Mouse (Mus musculus) forebrain, embryonic 14.5 days (tissue): ENCODE measurements around the gene Pdlim5. TPM values are rescaled to one million over a fixed set of nuclear protein-coding genes. Genes with fewer than 3 reads are reported as not detected.

Experiments used
- ATAC-seq: fragments of 200-750 bp; cut with Nextera tagmentation; 2 replicates; pipeline ENCODE4 v1.8.0; 2017; ENCODE audit warnings: mild to moderate bottlenecking, moderate library complexity
- DNase-seq: peaks from one replicate; pipeline ENCODE4 v3.0.0-alpha.2; 2015; ENCODE audit warnings: low spot score
- H3K27ac ChIP-seq: fragments of 300-500 bp; sonication (generic); 2 replicates; pipeline ENCODE4 v1.5.1; 2014; ENCODE audit warnings: low read depth, mild to moderate bottlenecking, control low read depth, low read length, moderate library complexity
- H3K27me3 ChIP-seq: fragments of 300-500 bp; sonication (generic); replicated peaks from 2 replicates; pipeline ENCODE4 v1.6.1; 2014; ENCODE audit warnings: low read length, control low read depth, mixed read lengths; ENCODE audit not compliant: control insufficient read depth, insufficient read depth
- H3K36me3 ChIP-seq: fragments of 300-500 bp; sonication (generic); 2 replicates; pipeline ENCODE4 v1.6.1; 2014; ENCODE audit warnings: low read length, control low read depth; ENCODE audit not compliant: control insufficient read depth, insufficient read depth
- H3K4me1 ChIP-seq: fragments of 300-500 bp; sonication (generic); 2 replicates; pipeline ENCODE4 v1.6.1; 2014; ENCODE audit warnings: antibody characterized with exemption, low read length, control low read depth; ENCODE audit not compliant: control insufficient read depth, insufficient read depth
- H3K4me2 ChIP-seq: fragments of 300-500 bp; sonication (generic); 2 replicates; pipeline ENCODE4 v1.6.1; 2014; ENCODE audit warnings: mild to moderate bottlenecking, control low read depth, low read length
- H3K4me3 ChIP-seq: fragments of 300-500 bp; sonication (generic); 2 replicates; pipeline ENCODE4 v1.5.1; 2014; ENCODE audit warnings: low read depth, low read length, control low read depth
- H3K9ac ChIP-seq: fragments of 300-500 bp; sonication (generic); 2 replicates; pipeline ENCODE4 v1.6.1; 2014; ENCODE audit warnings: mild to moderate bottlenecking, low read length, control low read depth, moderate library complexity
- H3K9me3 ChIP-seq: fragments of 300-500 bp; sonication (generic); replicated peaks from 2 replicates; pipeline ENCODE4 v1.6.1; 2016; ENCODE audit warnings: low read length, control low read depth, mixed read lengths; ENCODE audit not compliant: control insufficient read depth
- WGBS: fragments of 180-500 bp; shearing (Covaris S2); extraction: QIAGEN DNeasy Blood & Tissue Kit; methylation state at CpG from one replicate; pipeline ENCODE4 v1.1.7; 2014; 5-methylcytosine and 5-hydroxymethylcytosine counted together
- polyA plus RNA-seq: library from polyadenylated mRNA; unstranded; fragments of >200 nt; fragmentation: Nextera tagmentation; extraction: Ambion mirVana; gene quantifications from 2 replicates; pipeline ENCODE4 v1.2.1, GENCODE M21; 2014

Pdlim5 gene
- polyA plus RNA-seq, 1 experiment from 2014 or later, result 14.3 TPM

DNA sequence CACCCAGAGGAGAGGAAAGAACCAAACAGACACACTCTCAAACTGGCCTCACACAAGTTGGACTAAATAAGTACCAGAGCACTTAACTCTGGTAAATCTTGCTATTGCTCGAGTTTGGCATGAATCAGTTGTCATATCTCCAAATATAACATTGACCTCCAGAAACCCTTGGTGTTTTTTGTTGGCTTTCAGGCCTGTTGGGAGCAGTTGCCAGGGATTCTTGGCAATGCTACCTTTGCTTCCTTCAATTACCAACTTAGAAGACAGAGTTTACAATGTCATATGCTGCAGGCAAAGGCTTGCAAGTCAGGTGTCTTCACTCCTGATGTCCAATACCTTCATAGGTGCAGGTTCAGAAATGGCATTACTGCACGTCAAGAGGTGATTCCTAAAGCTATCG is 26.0 kb upstream of the Pdlim5 start:
- Histone ChIP-seq H3K4me3 (no peak overlapping the region), H3K27ac (no peak overlapping the region), H3K4me2 (no peak overlapping the region), H3K4me1 (no peaks in the 10 kb centered on the region; the same call in 1 of the 2 replicates), H3K9me3 (no peaks in the 10 kb centered on the region), H3K27me3 (no peaks in the 10 kb centered on the region), H3K9ac (no peak overlapping the region), H3K36me3 (no peaks in the 10 kb centered on the region)
- ATAC-seq, result no peak
- DNase-seq, result no peak
- WGBS, result 88% methylated on average over 3 of the region's 3 CpGs

GRCm38 (mm10) chr3:142417996-142418395 is 22.5 kb upstream of the Pdlim5 start:
- no peak overlapping the region for H3K27ac ChIP-seq
- no peaks in the 10 kb centered on the region for H3K36me3 ChIP-seq
- H3K4me3 ChIP-seq, result no peak overlapping the region
- H3K4me1 ChIP-seq, result no peaks in the 10 kb centered on the region; the same call in 1 of the 2 replicates
- 75% methylated on average over 3 of the region's 3 CpGs for WGBS
- ATAC-seq (no peak), DNase-seq (no peak)
- H3K4me2 ChIP-seq, result no peak overlapping the region
- no peaks in the 10 kb centered on the region for H3K27me3 ChIP-seq
- no peaks in the 10 kb centered on the region for H3K9me3 ChIP-seq
- no peak overlapping the region for H3K9ac ChIP-seq

DNA sequence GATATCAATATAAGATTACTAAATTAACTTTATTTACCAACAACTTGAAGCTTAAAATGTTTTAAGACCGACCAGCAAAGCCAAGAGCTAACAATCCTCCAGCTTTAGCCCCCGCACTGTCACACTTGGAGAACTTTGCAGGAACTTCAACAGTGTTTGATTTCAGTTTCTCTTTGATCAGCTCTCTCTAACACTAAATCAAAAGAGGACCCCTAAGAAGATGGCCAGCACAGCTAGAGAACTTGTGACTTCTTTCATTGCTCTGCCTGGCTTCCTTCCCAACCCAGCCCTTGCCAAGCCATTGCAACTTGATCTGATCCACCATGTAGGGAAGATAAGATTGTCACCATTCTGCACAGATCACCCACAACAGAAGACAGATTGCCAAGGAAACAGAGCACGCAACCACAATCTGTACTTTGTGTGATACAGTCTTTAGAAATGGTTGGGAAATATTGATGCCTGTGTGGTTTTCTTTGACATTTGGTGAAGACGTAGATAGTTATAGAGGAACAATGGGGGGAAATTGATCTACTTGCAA is 17.9 kb upstream of the Pdlim5 start:
- ATAC-seq (no peak), DNase-seq (no peak)
- H3K9ac ChIP-seq, result no peak overlapping the region
- no peak overlapping the region for H3K27ac ChIP-seq
- no peak overlapping the region for H3K4me3 ChIP-seq
- no peaks in the 10 kb centered on the region for H3K27me3 ChIP-seq
- H3K4me2 ChIP-seq, result no peak overlapping the region
- no peaks in the 10 kb centered on the region for H3K4me1 ChIP-seq
- no peaks in the 10 kb centered on the region for H3K9me3 ChIP-seq
- WGBS, result 89% methylated on average over 4 of the region's 4 CpGs
- H3K36me3 ChIP-seq, result no peaks in the 10 kb centered on the region

DNA sequence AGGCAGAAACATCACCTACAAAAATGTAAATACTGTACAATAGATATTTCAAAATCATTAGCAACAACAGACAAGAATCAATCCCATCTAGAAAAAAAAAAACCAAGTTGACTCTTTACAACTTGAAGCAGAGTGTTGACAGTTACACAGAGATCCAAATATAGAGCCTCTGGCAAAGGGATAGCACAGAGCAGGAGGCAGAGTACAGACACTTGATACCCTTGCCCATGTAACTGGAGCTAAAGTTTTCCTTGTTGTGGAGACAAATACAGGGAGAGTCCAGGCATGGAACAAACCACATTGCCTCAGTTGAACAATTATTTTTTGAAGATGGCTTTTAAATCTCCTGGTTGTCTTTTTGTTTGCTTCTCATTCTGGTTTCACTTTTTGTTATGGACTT is 15.4 kb upstream of the Pdlim5 start:
- no peak overlapping the region for H3K4me3 ChIP-seq

DNA sequence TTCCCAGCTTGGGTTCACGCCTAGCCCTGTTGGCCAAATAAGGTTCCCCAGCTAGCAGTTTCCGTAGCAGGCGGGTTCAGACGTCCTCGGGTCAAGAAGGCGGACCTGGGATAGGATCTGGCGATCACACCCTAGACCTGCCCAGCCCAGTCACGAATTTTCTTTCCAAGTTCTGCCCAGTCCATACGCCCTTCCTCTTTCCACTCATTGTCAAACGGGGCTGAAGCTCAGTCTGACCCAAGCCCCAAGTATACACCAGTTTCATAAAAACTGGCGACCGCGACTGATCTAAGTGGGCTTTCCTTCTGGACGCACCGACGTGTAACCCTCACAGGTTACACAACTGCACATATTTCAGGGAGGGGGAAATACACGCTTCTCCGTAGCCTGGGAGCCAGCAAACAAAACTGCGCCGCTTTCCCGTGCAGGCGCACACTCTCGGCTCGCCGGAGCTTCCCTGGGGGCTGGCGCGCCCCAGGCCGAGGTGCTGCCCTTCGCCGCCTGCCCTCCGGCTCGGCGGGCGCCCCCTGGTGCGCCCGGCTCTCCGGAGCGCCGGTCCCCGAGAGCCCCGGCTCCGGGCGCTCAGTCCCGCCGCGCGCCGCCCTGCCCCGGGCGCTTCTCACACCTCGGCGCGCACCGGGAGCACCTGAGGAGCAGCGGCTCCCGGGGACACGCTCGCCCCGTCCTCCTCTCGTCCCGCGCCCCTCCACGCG is 544 bp downstream of the Pdlim5 start:
- DNase-seq (peak; percentile 31), ATAC-seq (peak; percentile 83)
- Histone ChIP-seq H3K4me2 (peak overlapping the region; percentile 88), H3K9me3 (no peaks in the 10 kb centered on the region), H3K27ac (no peak overlapping the region), H3K4me1 (peaks cover 3% of the 10 kb centered on the region; the same call in 1 of the 2 replicates), H3K9ac (peak overlapping the region; percentile 71), H3K4me3 (peak overlapping the region; percentile 77), H3K36me3 (no peaks in the 10 kb centered on the region), H3K27me3 (no peaks in the 10 kb centered on the region)
- under 1% methylated on average over 56 of the region's 64 CpGs for WGBS

More for the DNA sequence above, 15.4 kb upstream of the Pdlim5 start:
- Histone ChIP-seq H3K27me3 (no peaks in the 10 kb centered on the region), H3K9ac (no peak overlapping the region), H3K9me3 (no peaks in the 10 kb centered on the region), H3K4me1 (no peaks in the 10 kb centered on the region), H3K4me2 (no peak overlapping the region), H3K36me3 (no peaks in the 10 kb centered on the region), H3K27ac (no peak overlapping the region)
- ATAC-seq (no peak), DNase-seq (no peak)

DNA sequence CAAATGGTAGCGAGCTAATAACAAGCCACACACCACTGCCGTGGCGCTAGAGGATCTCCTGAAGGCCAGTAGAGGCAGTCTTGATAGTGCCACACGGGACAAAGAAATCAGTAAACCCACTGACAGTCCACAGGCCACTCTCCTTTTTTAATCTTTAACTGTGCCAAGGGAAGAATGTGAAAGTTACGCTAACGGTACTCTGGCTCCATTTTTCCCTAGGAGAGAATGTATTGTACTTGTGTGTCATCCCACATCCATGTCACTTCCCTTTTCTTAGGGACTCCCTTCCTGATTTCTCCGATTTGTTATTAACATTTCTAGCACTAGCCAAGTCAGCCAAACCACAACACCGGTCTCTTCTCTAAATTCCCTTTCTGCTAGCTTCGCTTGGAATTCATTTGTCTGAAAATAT is 1.5 kb downstream of the Pdlim5 start:
- Histone ChIP-seq H3K27ac (no peak overlapping the region), H3K9ac (no peak overlapping the region), H3K4me1 (peaks cover 3% of the 10 kb centered on the region; the same call in 1 of the 2 replicates), H3K27me3 (no peaks in the 10 kb centered on the region), H3K4me3 (peak overlapping the region; percentile 77), H3K4me2 (peak overlapping the region; percentile 88), H3K9me3 (no peaks in the 10 kb centered on the region), H3K36me3 (no peaks in the 10 kb centered on the region)
- DNase-seq (no peak), ATAC-seq (no peak)
- 62% methylated on average over 9 of the region's 9 CpGs for WGBS

- no peak for ATAC-seq
- Histone ChIP-seq H3K4me2 (no peak overlapping the region), H3K9ac (no peak overlapping the region), H3K9me3 (no peaks in the 10 kb centered on the region), H3K4me1 (peaks cover 3% of the 10 kb centered on the region; the same call in 1 of the 2 replicates), H3K4me3 (no peak overlapping the region), H3K36me3 (no peaks in the 10 kb centered on the region), H3K27ac (no peak overlapping the region), H3K27me3 (no peaks in the 10 kb centered on the region)
- WGBS, result 67% methylated on average over 5 of the region's 5 CpGs
- DNase-seq, result no peak
Measured at GRCm38 (mm10) chr3:142391531-142391930, 4.0 kb downstream of the Pdlim5 start.

DNA sequence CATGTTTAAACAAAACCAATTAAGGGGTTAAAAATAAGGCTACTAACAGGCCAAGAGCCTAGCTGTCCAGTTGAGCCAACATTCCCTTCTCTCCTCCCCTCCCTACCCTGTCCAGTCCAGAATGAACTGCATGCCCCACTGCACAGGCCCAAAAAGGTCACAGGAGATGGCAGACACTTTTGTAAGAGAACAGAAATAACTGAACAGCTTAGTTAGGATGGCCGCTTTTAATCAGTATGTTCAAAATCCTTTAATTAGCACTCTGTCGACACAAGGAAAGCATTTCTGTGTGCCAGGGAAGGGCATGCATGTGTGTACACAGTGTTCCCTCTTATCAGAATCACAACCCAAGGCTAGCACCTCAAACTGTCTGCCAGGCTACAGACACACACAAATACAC is 5.2 kb downstream of the Pdlim5 start:
- H3K4me1 ChIP-seq, result peaks cover 3% of the 10 kb centered on the region; the same call in 1 of the 2 replicates
- H3K27ac ChIP-seq, result no peak overlapping the region
- no peaks in the 10 kb centered on the region for H3K9me3 ChIP-seq
- WGBS, result 7% methylated on average over 2 of the region's 2 CpGs
- H3K9ac ChIP-seq, result no peak overlapping the region
- DNase-seq (peak; percentile 28), ATAC-seq (no peak)
- no peaks in the 10 kb centered on the region for H3K27me3 ChIP-seq
- H3K36me3 ChIP-seq, result no peaks in the 10 kb centered on the region
- no peak overlapping the region for H3K4me2 ChIP-seq
- no peak overlapping the region for H3K4me3 ChIP-seq

GRCm38 (mm10) chr3:142388189-142388588 is 7.3 kb downstream of the Pdlim5 start:
- no peak overlapping the region for H3K4me2 ChIP-seq
- no peak overlapping the region for H3K4me3 ChIP-seq
- H3K27me3 ChIP-seq, result no peaks in the 10 kb centered on the region
- 52% methylated on average over 4 of the region's 4 CpGs for WGBS
- H3K9ac ChIP-seq, result no peak overlapping the region
- H3K27ac ChIP-seq, result no peak overlapping the region
- DNase-seq, result no peak
- no peak for ATAC-seq
- H3K4me1 ChIP-seq, result no peaks in the 10 kb centered on the region
- no peaks in the 10 kb centered on the region for H3K36me3 ChIP-seq
- H3K9me3 ChIP-seq, result no peaks in the 10 kb centered on the region
